Mouse (Mus musculus) spleen, adult 2 months (tissue): Measurements from ENCODE around the gene Gm42906. TPM values are rescaled to one million over a fixed set of nuclear protein-coding genes. Genes with fewer than 3 reads are reported as not detected.

Source experiments
- DNase-seq, 2 experiments: peaks; one replicate each; pipeline versions ENCODE4 v3.0.0 to v3.0.0-alpha.2; 2012 to 2021; ENCODE audit warnings: low spot score in 2 of 2, low read depth in 1 of 2
- H3K27ac ChIP-seq: fragments of 200-500 bp; 2 replicates; pipeline ENCODE4 v1.5.1; 2012; ENCODE audit warnings: low read length, inconsistent platforms; ENCODE audit not compliant: insufficient read depth
- H3K27me3 ChIP-seq: fragments of 200-500 bp; 2 replicates; pipeline ENCODE4 v1.6.1; 2012; ENCODE audit warnings: mild to moderate bottlenecking, moderate library complexity, low read length, inconsistent platforms; ENCODE audit not compliant: control insufficient read depth, insufficient read depth
- H3K36me3 ChIP-seq: fragments of 200-500 bp; 2 replicates; pipeline ENCODE4 v1.6.1; 2012; ENCODE audit warnings: mild to moderate bottlenecking, low read length, inconsistent platforms; ENCODE audit not compliant: control insufficient read depth, insufficient read depth
- H3K4me1 ChIP-seq: fragments of 200-500 bp; 2 replicates; pipeline ENCODE4 v1.6.1; 2011; ENCODE audit warnings: inconsistent platforms; ENCODE audit not compliant: control insufficient read depth, insufficient read depth, insufficient read length
- H3K4me3 ChIP-seq: fragments of 200-500 bp; 2 replicates; pipeline ENCODE4 v1.5.1; 2011; ENCODE audit warnings: mild to moderate bottlenecking, inconsistent platforms; ENCODE audit not compliant: insufficient read depth, insufficient read length; ENCODE audit errors: extremely low read depth
- CTCF ChIP-seq: fragments of 200-500 bp; IDR thresholded peaks from 2 replicates; pipeline ENCODE4 v1.5.1; 2011; ENCODE audit warnings: mild to moderate bottlenecking, inconsistent platforms; ENCODE audit not compliant: insufficient read depth, insufficient read length, insufficient replicate concordance; ENCODE audit errors: extremely low read depth
- POLR2A ChIP-seq: fragments of 200-500 bp; IDR thresholded peaks from 2 replicates; pipeline ENCODE4 v1.6.1; 2011; ENCODE audit warnings: low read depth, low read length, inconsistent platforms
- WGBS: fragments of 180-500 bp; shearing (Covaris S2); methylation state at CpG from one replicate; pipeline ENCODE4 v1.1.7; 2018; 5-methylcytosine and 5-hydroxymethylcytosine counted together
- polyA plus RNA-seq: library from polyadenylated mRNA; depleted of rRNA; stranded (reverse); fragments of >200 nt; gene quantifications from 2 replicates; pipeline ENCODE4 v1.2.3, GENCODE M21; 2012

Gene Gm42906
- polyA plus RNA-seq, 1 experiment = not detected

- no peaks in the 10 kb centered on the region for H3K4me1 ChIP-seq
- no peak overlapping the region for H3K27ac ChIP-seq
- no peak overlapping the region for H3K4me3 ChIP-seq
- no peaks in the 10 kb centered on the region for H3K27me3 ChIP-seq
- no peaks in the 10 kb centered on the region for H3K36me3 ChIP-seq
- DNase-seq = no peak
- no peak for TF ChIP-seq POLR2A
- TF ChIP-seq CTCF = no peak
These were observed 94.3 kb downstream of the Gm42906 start for GRCm38 (mm10) chr5:151333686-151334085.

GRCm38 (mm10) chr5:151333191-151333594 is 94.8 kb downstream of the Gm42906 start:
- H3K4me1 ChIP-seq = no peaks in the 10 kb centered on the region
- no peak for DNase-seq
- H3K4me3 ChIP-seq = no peak overlapping the region
- H3K36me3 ChIP-seq = no peaks in the 10 kb centered on the region
- no peak overlapping the region for H3K27ac ChIP-seq
- TF ChIP-seq POLR2A (no peak), CTCF (no peak)
- no peaks in the 10 kb centered on the region for H3K27me3 ChIP-seq

GRCm38 (mm10) chr5:151315804-151316597 is 112.0 kb downstream of the Gm42906 start:
- no peaks in the 10 kb centered on the region for H3K27me3 ChIP-seq
- no peaks in the 10 kb centered on the region for H3K36me3 ChIP-seq
- no peak overlapping the region for H3K27ac ChIP-seq
- no peak for DNase-seq
- TF ChIP-seq POLR2A (no peak), CTCF (no peak)
- 58% methylated on average over 10 of the region's 10 CpGs for WGBS
- H3K4me1 ChIP-seq = no peaks in the 10 kb centered on the region
- no peak overlapping the region for H3K4me3 ChIP-seq

- Histone ChIP-seq H3K27ac (no peak overlapping the region), H3K4me3 (no peak overlapping the region), H3K4me1 (no peaks in the 10 kb centered on the region), H3K36me3 (no peaks in the 10 kb centered on the region), H3K27me3 (no peaks in the 10 kb centered on the region)
- DNase-seq = no peak
- WGBS = 66% methylated on average over 2 of the region's 2 CpGs
- TF ChIP-seq POLR2A = no peak
- TF ChIP-seq CTCF = no peak
These were observed 127.7 kb downstream of the Gm42906 start for GRCm38 (mm10) chr5:151300286-151300685.

- no peak overlapping the region for H3K27ac ChIP-seq
- no peaks in the 10 kb centered on the region for H3K4me1 ChIP-seq
- WGBS = 91% methylated on average over 7 of the region's 7 CpGs
- no peak for DNase-seq
- TF ChIP-seq POLR2A = no peak
- TF ChIP-seq CTCF = no peak
- H3K27me3 ChIP-seq = no peaks in the 10 kb centered on the region
- H3K36me3 ChIP-seq = no peaks in the 10 kb centered on the region
- no peak overlapping the region for H3K4me3 ChIP-seq
These were observed 128.4 kb downstream of the Gm42906 start for GRCm38 (mm10) chr5:151299576-151299975.

- Histone ChIP-seq H3K4me3 (no peak overlapping the region), H3K27me3 (no peaks in the 10 kb centered on the region), H3K27ac (no peak overlapping the region), H3K4me1 (no peaks in the 10 kb centered on the region), H3K36me3 (no peaks in the 10 kb centered on the region)
- 90% methylated on average over 4 of the region's 4 CpGs for WGBS
- TF ChIP-seq CTCF = no peak
- no peak for TF ChIP-seq POLR2A
- DNase-seq = no peak
These were observed 129.6 kb downstream of the Gm42906 start for GRCm38 (mm10) chr5:151298371-151298770.

- WGBS = 87% methylated on average over 4 of the region's 4 CpGs
These were observed 131.7 kb downstream of the Gm42906 start for GRCm38 (mm10) chr5:151296244-151296643.

More at GRCm38 (mm10) chr5:151296244-151296643, 131.7 kb downstream of the Gm42906 start:
- Histone ChIP-seq H3K36me3 (no peaks in the 10 kb centered on the region), H3K27ac (no peak overlapping the region), H3K27me3 (no peaks in the 10 kb centered on the region), H3K4me1 (no peaks in the 10 kb centered on the region), H3K4me3 (no peak overlapping the region)
- no peak for TF ChIP-seq CTCF
- no peak for TF ChIP-seq POLR2A
- DNase-seq = no peak
